ENCODE assay signal across 8 mouse cellular contexts in genomic region chr4:3067265-3067664, GRCm38 (mm10).
DNase-seq lines count a peak whose midpoint lies in the region; ATAC-seq lines count a peak whose summit lies in the region.

No protein-coding gene starts in this region.

- H3K36me3 ChIP-seq in hindbrain, embryonic 11.5 days (ENCODE audit: control insufficient read depth, insufficient read depth, low read length) = peaks cover 9% of the 10 kb centered on the region; the same call in 1 of the 2 replicates
- no peaks in the 10 kb centered on the region for H3K36me3 ChIP-seq in hindbrain, embryonic 10.5 days
- H3K36me3 ChIP-seq in intestine, embryonic 16.5 days (ENCODE audit: control insufficient read depth, insufficient read depth, low read length) = no peaks in the 10 kb centered on the region

- H3K4me3 ChIP-seq in hindbrain, embryonic 11.5 days (ENCODE audit: low read depth, low read length) = no peak overlapping the region
- H3K4me3 ChIP-seq in hindbrain, embryonic 10.5 days = no peak overlapping the region
- no peak overlapping the region for H3K4me3 ChIP-seq in intestine, embryonic 16.5 days (ENCODE audit: low read length)

- H3K4me2 ChIP-seq in hindbrain, embryonic 11.5 days (replicated peaks; ENCODE audit: low read depth, low read length) = no peak overlapping the region
- no peak overlapping the region for H3K4me2 ChIP-seq in intestine, embryonic 16.5 days (ENCODE audit: low read depth, low read length)

- peaks cover 75% of the 10 kb centered on the region for H3K9me3 ChIP-seq in hindbrain, embryonic 11.5 days (ENCODE audit: control insufficient read depth, low read length)
- peaks cover 99% of the 10 kb centered on the region for H3K9me3 ChIP-seq in hindbrain, embryonic 10.5 days
- H3K9me3 ChIP-seq in intestine, embryonic 16.5 days (ENCODE audit: control insufficient read depth, low read length) = peaks cover 58% of the 10 kb centered on the region

- no peak overlapping the region for H3K9ac ChIP-seq in hindbrain, embryonic 11.5 days (ENCODE audit: low read depth, low read length)
- no peak overlapping the region for H3K9ac ChIP-seq in intestine, embryonic 16.5 days (ENCODE audit: low read depth, low read length)

- no peaks in the 10 kb centered on the region for H3K4me1 ChIP-seq in hindbrain, embryonic 11.5 days (replicated peaks; ENCODE audit: control insufficient read depth, insufficient read depth, low read length)
- H3K4me1 ChIP-seq in hindbrain, embryonic 10.5 days (replicated peaks) = no peaks in the 10 kb centered on the region
- H3K4me1 ChIP-seq in intestine, embryonic 16.5 days (ENCODE audit: control insufficient read depth, insufficient read depth, low read length) = no peaks in the 10 kb centered on the region

- WGBS in hindbrain, embryonic 11.5 days = 58% methylated on average over 2 of the region's 2 CpGs
- 56% methylated on average over 2 of the region's 2 CpGs for WGBS in hindbrain, embryonic 10.5 days
- 55% methylated on average over 2 of the region's 2 CpGs for WGBS in intestine, embryonic 16.5 days

- no peak for DNase-seq in hindbrain, embryonic 11.5 days (ENCODE audit: low spot score)
- no peak for DNase-seq in hindbrain, embryonic 10.5 days (ENCODE audit: low spot score)
- peak; percentile 2 for DNase-seq in ovary, postnatal 36 days (ENCODE audit: low spot score)
- no peak for DNase-seq in ovary, postnatal 14 days (ENCODE audit: low spot score)
- DNase-seq in testis, postnatal 14 days (ENCODE audit: low spot score) = peak; percentile 3
- DNase-seq in Muller cell, postnatal 12 days (ENCODE audit: inconsistent ontology term) = no peak
- DNase-seq in layer of hippocampus, adult 9-11 months = no peak

- peak; percentile 2; the same call in 1 of the 2 replicates for ATAC-seq in hindbrain, embryonic 11.5 days (ENCODE audit: low FRiP score)
- ATAC-seq in intestine, embryonic 16.5 days = peak; percentile 4; the same call in 1 of the 2 replicates

- no peak overlapping the region for H3K27ac ChIP-seq in hindbrain, embryonic 11.5 days (ENCODE audit: low read depth, low read length)
- no peak overlapping the region for H3K27ac ChIP-seq in hindbrain, embryonic 10.5 days
- H3K27ac ChIP-seq in intestine, embryonic 16.5 days (ENCODE audit: low read length) = no peak overlapping the region

- H3K27me3 ChIP-seq in hindbrain, embryonic 11.5 days (ENCODE audit: control insufficient read depth, insufficient read depth, low read length) = no peaks in the 10 kb centered on the region
- H3K27me3 ChIP-seq in hindbrain, embryonic 10.5 days (ENCODE audit: insufficient read depth, poor library complexity, severe bottlenecking) = no peaks in the 10 kb centered on the region
- no peaks in the 10 kb centered on the region for H3K27me3 ChIP-seq in intestine, embryonic 16.5 days (replicated peaks; ENCODE audit: control insufficient read depth, insufficient read depth, low read length)

Comparison
In these comparisons a context has a peak if more than half of its experiments do, and no peak if none do; other contexts are left out.
1. DNase-seq: peak in ovary, postnatal 36 days (single experiment) and testis, postnatal 14 days (single experiment); none in hindbrain, embryonic 11.5 days (single experiment), hindbrain, embryonic 10.5 days (single experiment), ovary, postnatal 14 days (single experiment), Muller cell, postnatal 12 days (single experiment) and layer of hippocampus, adult 9-11 months (single experiment).